Mouse (Mus musculus): Measurements from ENCODE around the gene Stk35.

GRCm38 (mm10) chr2:129821021-129821420, 20.7 kb downstream of the Stk35 start:
- TF ChIP-seq CTCF (IDR thresholded peaks at IDR 0.05; ENCODE audit: control insufficient read depth, insufficient read depth, insufficient read length) (no peak), MYOD1 (IDR thresholded peaks at IDR 0.05; ENCODE audit: control insufficient read depth, insufficient read length, low read depth) (no peak), FOSL1 (IDR thresholded peaks at IDR 0.05; ENCODE audit: insufficient read depth, low read length, poor library complexity, severe bottlenecking) (no peak), USF1 (IDR thresholded peaks at IDR 0.05; ENCODE audit: low read depth) (no peak), MAX (IDR thresholded peaks at IDR 0.05) (no peak)
